Mouse (Mus musculus) adipose tissue, adult 10 weeks (tissue): ENCODE results near the gene Cdc42bpg. TPM values are rescaled to one million over a fixed set of nuclear protein-coding genes. Genes with fewer than 3 reads are reported as not detected.

Source experiments
- polyA plus RNA-seq: library from polyadenylated mRNA; stranded (reverse); fragments of 350-450 nt; fragmentation: Illumina TruSeq; extraction: RNeasy Lipid Tissue Mini Kit (QIAGEN cat#74804); gene quantifications from one replicate; pipeline ENCODE4 v1.2.3, GENCODE M21; 2014; ENCODE audit warnings: low read depth, low replicate concordance

The Cdc42bpg gene
- polyA plus RNA-seq, result 15.2 TPM

GRCm38 (mm10) chr19:6306137-6306551 lies at the start of gene Cdc42bpg:
Gene Cdc42bpg (plus strand): TSS chr19:6306456.

DNA sequence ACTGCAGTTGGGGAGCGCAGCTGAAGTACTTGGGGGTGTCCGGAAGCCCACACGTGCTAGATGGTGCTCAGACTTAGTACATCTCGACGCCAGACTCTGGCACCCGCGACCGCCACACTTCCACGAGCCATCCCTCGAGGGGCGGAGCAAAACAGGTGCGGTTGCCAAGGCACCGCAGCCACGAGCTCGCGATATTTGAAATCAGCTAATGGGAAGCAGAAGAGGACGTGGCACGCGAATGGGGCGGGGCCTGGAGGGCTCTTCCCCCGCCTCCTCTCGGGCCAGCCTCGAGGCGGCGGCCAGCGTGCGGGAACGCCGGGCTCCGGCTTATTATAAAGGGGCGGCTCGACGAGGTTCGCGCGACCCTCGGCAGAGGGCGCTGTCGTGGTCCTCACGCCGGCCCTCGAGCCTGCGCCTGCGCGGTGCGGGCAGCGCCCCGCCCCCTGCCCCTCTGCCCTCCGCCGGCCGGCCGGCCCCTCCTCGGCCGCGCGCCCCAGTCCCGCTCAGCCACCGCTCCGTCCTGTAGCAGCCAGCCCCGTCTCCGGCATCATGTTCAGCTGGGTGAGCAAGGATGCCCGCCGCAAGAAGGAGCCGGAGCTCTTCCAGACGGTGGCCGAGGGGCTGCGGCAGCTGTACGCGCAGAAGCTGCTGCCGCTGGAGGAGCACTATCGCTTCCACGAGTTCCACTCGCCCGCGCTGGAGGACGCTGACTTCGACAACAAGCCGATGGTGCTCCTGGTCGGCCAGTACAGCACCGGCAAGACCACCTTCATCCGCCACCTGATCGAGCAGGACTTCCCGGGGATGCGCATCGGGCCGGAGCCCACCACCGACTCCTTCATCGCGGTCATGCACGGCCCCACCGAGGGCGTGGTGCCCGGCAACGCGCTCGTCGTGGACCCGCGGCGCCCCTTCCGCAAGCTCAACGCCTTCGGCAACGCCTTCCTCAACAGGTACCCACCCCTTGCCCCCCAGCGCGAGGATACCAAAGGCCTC lies 29.5 kb upstream of the Cdc42bpg start, which contains the start of gene Ehd1:
Gene Ehd1, plus strand, starts transcription at position 300 of the 996 bp plus-strand sequence.

GRCm38 (mm10) chr19:6334673-6335457 lies 28.6 kb downstream of the Cdc42bpg start, which contains the start of gene Men1:
Gene Men1 (plus strand): TSS chr19:6334979.

DNA sequence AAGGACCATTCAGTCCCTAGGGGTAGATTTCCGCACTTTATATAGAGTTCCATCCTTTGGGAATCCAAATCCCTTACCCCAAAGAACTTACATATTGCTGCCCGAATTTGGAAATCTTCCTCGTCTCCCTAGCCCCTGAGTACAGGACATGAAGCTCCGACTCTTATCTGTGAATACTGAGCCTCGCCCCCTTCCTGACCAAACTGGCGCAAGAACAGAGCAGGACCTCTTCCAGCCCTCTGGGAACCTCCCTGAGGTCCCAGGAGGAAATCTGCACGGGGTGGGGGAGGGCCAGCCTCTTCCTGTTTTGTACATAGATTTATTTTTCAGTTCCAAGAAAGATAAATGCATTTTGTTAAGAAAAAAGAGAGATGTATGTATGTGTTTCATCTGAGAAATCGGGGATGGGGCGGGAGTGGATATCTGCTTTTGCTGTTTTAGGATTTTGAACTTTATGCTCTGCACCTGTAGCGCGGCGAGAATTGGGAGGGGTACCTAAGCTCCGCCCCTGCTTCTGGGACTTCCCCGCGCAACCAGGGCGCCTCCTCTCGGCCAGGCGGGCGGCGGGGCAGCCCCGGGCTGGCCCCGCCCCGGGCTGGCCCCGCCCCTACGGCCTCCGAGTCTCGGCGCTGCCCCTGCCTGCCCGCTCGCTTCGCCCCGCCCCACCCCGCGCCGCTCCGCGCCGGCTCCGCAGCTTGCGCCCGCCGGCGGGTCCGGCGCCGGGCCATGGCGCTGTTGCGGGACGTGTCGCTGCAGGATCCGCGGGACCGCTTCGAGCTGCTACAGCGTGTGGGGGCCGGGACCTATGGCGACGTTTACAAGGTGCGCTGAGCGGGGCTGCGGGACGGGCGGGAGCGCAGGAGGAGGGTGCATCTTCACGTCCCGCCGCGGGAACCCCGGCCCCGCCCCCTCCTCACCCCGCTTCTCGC lies 34.5 kb downstream of the Cdc42bpg start, which contains the start of gene Map4k2:
Gene Map4k2, plus strand, starts transcription at position 612 of the 929 bp plus-strand sequence.

GRCm38 (mm10) chr19:6363411-6364240 lies 57.4 kb downstream of the Cdc42bpg start, which contains the start of gene Sf1:
Gene Sf1 (plus strand): TSS chr19:6363690.

Other genes starting within 250 kb of the Cdc42bpg start
- gene Mrpl49, start 248.7 kb upstream of the Cdc42bpg start, polyA plus RNA-seq, result 40.4 TPM
- gene Fau, start 248.6 kb upstream of the Cdc42bpg start, polyA plus RNA-seq, result 1,555 TPM
- gene Znhit2, start 245.3 kb upstream of the Cdc42bpg start, polyA plus RNA-seq, result 32.8 TPM
- 73.5 TPM for gene Tm7sf2, start 238.1 kb upstream of the Cdc42bpg start, polyA plus RNA-seq
- gene Vps51, start 229.2 kb upstream of the Cdc42bpg start, polyA plus RNA-seq, result 36.4 TPM
- gene Tmem262, start 226.4 kb upstream of the Cdc42bpg start, polyA plus RNA-seq, result 0.74 TPM
- not detected for gene Gm28374, start 224.2 kb upstream of the Cdc42bpg start, polyA plus RNA-seq
- 51.5 TPM for gene Zfpl1, start 221.5 kb upstream of the Cdc42bpg start, polyA plus RNA-seq
- 0.98 TPM for gene Cdca5, start 221.5 kb upstream of the Cdc42bpg start, polyA plus RNA-seq
- 2.4 TPM for gene AC131692.1, start 212.0 kb upstream of the Cdc42bpg start, polyA plus RNA-seq
- not detected for gene Naaladl1, start 200.7 kb upstream of the Cdc42bpg start, polyA plus RNA-seq
- 10.6 TPM for gene Sac3d1, start 187.8 kb upstream of the Cdc42bpg start, polyA plus RNA-seq
- 20.6 TPM for gene Snx15, start 178.2 kb upstream of the Cdc42bpg start, polyA plus RNA-seq
- 1.4 TPM for gene Batf2, start 165.5 kb upstream of the Cdc42bpg start, polyA plus RNA-seq
- gene Arl2, start 164.9 kb upstream of the Cdc42bpg start, polyA plus RNA-seq, result 52.1 TPM
- gene Majin, start 122.1 kb upstream of the Cdc42bpg start, polyA plus RNA-seq, result 0.65 TPM
- 0.84 TPM for gene Gpha2, start 80.1 kb upstream of the Cdc42bpg start, polyA plus RNA-seq
- 33.8 TPM for gene Ppp2r5b, start 70.6 kb upstream of the Cdc42bpg start, polyA plus RNA-seq
- 14.8 TPM for gene Atg2a, start 64.8 kb upstream of the Cdc42bpg start, polyA plus RNA-seq
- 53.9 TPM for gene Ehd1, start 29.7 kb upstream of the Cdc42bpg start, polyA plus RNA-seq
- 23.6 TPM for gene Men1, start 28.5 kb downstream of the Cdc42bpg start, polyA plus RNA-seq
- gene Map4k2, start 34.7 kb downstream of the Cdc42bpg start, polyA plus RNA-seq, result 36.8 TPM
- 195 TPM for gene Sf1, start 57.2 kb downstream of the Cdc42bpg start, polyA plus RNA-seq
- gene Pygm, start 77.9 kb downstream of the Cdc42bpg start, polyA plus RNA-seq, result 10.1 TPM
- 44.5 TPM for gene Rasgrp2, start 92.9 kb downstream of the Cdc42bpg start, polyA plus RNA-seq
- 1.1 TPM for gene Nrxn2, start 112.3 kb downstream of the Cdc42bpg start, polyA plus RNA-seq
- gene Slc22a12, start 236.6 kb downstream of the Cdc42bpg start, polyA plus RNA-seq, result 0.17 TPM